Mouse (Mus musculus): ENCODE results near the gene Prrt4. TPM values are rescaled to one million over a fixed set of nuclear protein-coding genes. Genes with fewer than 3 reads are reported as not detected.
A peak's percentile ranks its signal among the peaks of the same experiment; 100 is the strongest.
"Not testable (repeated sequence)": the region's sequence is repeated elsewhere in the genome, so short reads cannot be mapped to it uniquely, and the experiment has no call there.

The Prrt4 gene
- total and polyA plus RNA-seq, 2 experiments = 0.02 TPM; not detected in 1

- H3K9ac ChIP-seq (ENCODE audit: low read depth, low read length) = no peak overlapping the region
- no peaks in the 10 kb centered on the region for H3K79me2 ChIP-seq (ENCODE audit: control insufficient read depth, insufficient read depth, low read length)
- TF ChIP-seq POLR2A (IDR thresholded peaks at IDR 0.05; ENCODE audit: extremely low read depth, insufficient read depth, low read length) (no peak), CTCF (IDR thresholded peaks at IDR 0.05; ENCODE audit: low read depth, low read length) (no peak)
- no peaks in the 10 kb centered on the region for H3K36me3 ChIP-seq (ENCODE audit: control insufficient read depth, insufficient read depth, low read length)
- no peak overlapping the region for H3K27ac ChIP-seq (replicated peaks; ENCODE audit: insufficient read depth, low read depth, low read length)
- no peak for DNase-seq (ENCODE audit: extremely low read depth, low read depth, low spot score)
- H3K27me3 ChIP-seq (ENCODE audit: control insufficient read depth, insufficient read depth, low read length) = peaks cover 9% of the 10 kb centered on the region
- WGBS = 20% methylated on average over 12 of the region's 12 CpGs
- H3K4me3 ChIP-seq (ENCODE audit: insufficient read depth, low read depth, low read length) = no peak overlapping the region
- H3K4me1 ChIP-seq (ENCODE audit: control insufficient read depth, insufficient read depth, low read length) = peaks cover 4% of the 10 kb centered on the region; the same call in 1 of the 2 replicates
Measured at GRCm38 (mm10) chr6:29169675-29170062, 9.7 kb downstream of the Prrt4 start.

GRCm38 (mm10) chr6:29168871-29169270, 10.5 kb downstream of the Prrt4 start:
- TF ChIP-seq POLR2A (IDR thresholded peaks at IDR 0.05; ENCODE audit: extremely low read depth, insufficient read depth, low read length) = no peak
- no peak for TF ChIP-seq CTCF (IDR thresholded peaks at IDR 0.05; ENCODE audit: low read depth, low read length)
- 0 out of 2 replicates have a peak, but pooled peaks cover 3% of the 10 kb centered on the region for H3K79me2 ChIP-seq (ENCODE audit: control insufficient read depth, insufficient read depth, low read length)
- H3K9ac ChIP-seq (ENCODE audit: low read depth, low read length) = no peak overlapping the region
- no peak overlapping the region for H3K27ac ChIP-seq (replicated peaks; ENCODE audit: insufficient read depth, low read depth, low read length)
- peaks cover 9% of the 10 kb centered on the region for H3K27me3 ChIP-seq (ENCODE audit: control insufficient read depth, insufficient read depth, low read length)
- no peak overlapping the region for H3K4me3 ChIP-seq (ENCODE audit: insufficient read depth, low read depth, low read length)
- peaks cover 6% of the 10 kb centered on the region for H3K4me1 ChIP-seq (ENCODE audit: control insufficient read depth, insufficient read depth, low read length)
- WGBS = 53% methylated on average over 2 of the region's 2 CpGs
- DNase-seq (ENCODE audit: extremely low read depth, low read depth, low spot score) = no peak
- H3K36me3 ChIP-seq (ENCODE audit: control insufficient read depth, insufficient read depth, low read length) = no peaks in the 10 kb centered on the region

GRCm38 (mm10) chr6:29166196-29166595, 13.2 kb downstream of the Prrt4 start:
- Histone ChIP-seq H3K36me3 (ENCODE audit: control insufficient read depth, insufficient read depth, low read length) (no peaks in the 10 kb centered on the region), H3K4me1 (ENCODE audit: control insufficient read depth, insufficient read depth, low read length) (peaks cover 7% of the 10 kb centered on the region), H3K4me3 (ENCODE audit: insufficient read depth, low read depth, low read length) (no peak overlapping the region), H3K79me2 (ENCODE audit: control insufficient read depth, insufficient read depth, low read length) (peaks cover 3% of the 10 kb centered on the region; the same call in 1 of the 2 replicates), H3K27me3 (ENCODE audit: control insufficient read depth, insufficient read depth, low read length) (peaks cover 9% of the 10 kb centered on the region), H3K9ac (ENCODE audit: low read depth, low read length) (no peak overlapping the region), H3K27ac (replicated peaks; ENCODE audit: insufficient read depth, low read depth, low read length) (no peak overlapping the region)
- DNase-seq (ENCODE audit: extremely low read depth, low read depth, low spot score) = peak; percentile 29
- TF ChIP-seq CTCF (IDR thresholded peaks at IDR 0.05; ENCODE audit: low read depth, low read length) (0 out of 2 replicates have a peak, but pooled peaks have one; percentile 35), POLR2A (IDR thresholded peaks at IDR 0.05; ENCODE audit: extremely low read depth, insufficient read depth, low read length) (no peak)
- 3% methylated on average over 1 of the region's 1 CpGs for WGBS

GRCm38 (mm10) chr6:29164314-29165244, 14.8 kb downstream of the Prrt4 start, which contains the start of gene Rbm28:
Gene Rbm28 (minus strand): TSS chr6:29165006.
- peaks cover 4% of the 10 kb centered on the region for H3K4me1 ChIP-seq (ENCODE audit: control insufficient read depth, insufficient read depth, low read length)
- peaks cover 3% of the 10 kb centered on the region; the same call in 1 of the 2 replicates for H3K79me2 ChIP-seq (ENCODE audit: control insufficient read depth, insufficient read depth, low read length)
- peak; percentile 88 for DNase-seq (ENCODE audit: extremely low read depth, low read depth, low spot score)
- peaks cover 4% of the 10 kb centered on the region; the same call in 1 of the 2 replicates for H3K36me3 ChIP-seq (ENCODE audit: control insufficient read depth, insufficient read depth, low read length)
- H3K4me3 ChIP-seq (ENCODE audit: insufficient read depth, low read depth, low read length) = peak within 1 kb of the TSS; percentile 94
- TF ChIP-seq CTCF (IDR thresholded peaks at IDR 0.05; ENCODE audit: low read depth, low read length) = no peak
- peak; percentile 64 for TF ChIP-seq POLR2A (IDR thresholded peaks at IDR 0.05; ENCODE audit: extremely low read depth, insufficient read depth, low read length)
- peak within 1 kb of the TSS; percentile 86 for H3K9ac ChIP-seq (ENCODE audit: low read depth, low read length)
- no peaks in the 10 kb centered on the region for H3K27me3 ChIP-seq (ENCODE audit: control insufficient read depth, insufficient read depth, low read length)
- 7% methylated on average over 42 of the region's 42 CpGs for WGBS
- peak within 1 kb of the TSS; percentile 55 for H3K27ac ChIP-seq (replicated peaks; ENCODE audit: insufficient read depth, low read depth, low read length)

GRCm38 (mm10) chr6:29161291-29161690, 18.1 kb downstream of the Prrt4 start:
- not testable (repeated sequence) for H3K27me3 ChIP-seq (ENCODE audit: control insufficient read depth, insufficient read depth, low read length); DNase-seq (ENCODE audit: extremely low read depth, low read depth, low spot score); H3K9ac ChIP-seq (ENCODE audit: low read depth, low read length); H3K4me3 ChIP-seq (ENCODE audit: insufficient read depth, low read depth, low read length); H3K4me1 ChIP-seq (ENCODE audit: control insufficient read depth, insufficient read depth, low read length); H3K79me2 ChIP-seq (ENCODE audit: control insufficient read depth, insufficient read depth, low read length); H3K27ac ChIP-seq (replicated peaks; ENCODE audit: insufficient read depth, low read depth, low read length)
- 100% methylated on average over 5 of the region's 5 CpGs for WGBS
- H3K36me3 ChIP-seq (ENCODE audit: control insufficient read depth, insufficient read depth, low read length) = peaks cover 29% of the 10 kb centered on the region

GRCm38 (mm10) chr6:29160786-29161185, 18.6 kb downstream of the Prrt4 start:
- H3K4me1 ChIP-seq (ENCODE audit: control insufficient read depth, insufficient read depth, low read length) = peaks cover 4% of the 10 kb centered on the region
- H3K79me2 ChIP-seq (ENCODE audit: control insufficient read depth, insufficient read depth, low read length) = peaks cover 3% of the 10 kb centered on the region; the same call in 1 of the 2 replicates
- peaks cover 30% of the 10 kb centered on the region for H3K36me3 ChIP-seq (ENCODE audit: control insufficient read depth, insufficient read depth, low read length)
- H3K27ac ChIP-seq (replicated peaks; ENCODE audit: insufficient read depth, low read depth, low read length) = no peak overlapping the region
- no peaks in the 10 kb centered on the region for H3K27me3 ChIP-seq (ENCODE audit: control insufficient read depth, insufficient read depth, low read length)
- TF ChIP-seq CTCF (IDR thresholded peaks at IDR 0.05; ENCODE audit: low read depth, low read length) = no peak
- TF ChIP-seq POLR2A (IDR thresholded peaks at IDR 0.05; ENCODE audit: extremely low read depth, insufficient read depth, low read length) = no peak
- no peak overlapping the region for H3K9ac ChIP-seq (ENCODE audit: low read depth, low read length)
- no peak for DNase-seq (ENCODE audit: extremely low read depth, low read depth, low spot score)
- no peak overlapping the region for H3K4me3 ChIP-seq (ENCODE audit: insufficient read depth, low read depth, low read length)
- 88% methylated on average over 2 of the region's 2 CpGs for WGBS

Measured in liver, adult 2 months (tissue).